Mouse (Mus musculus): ENCODE data around the gene Unc119b. TPM values are rescaled to one million over a fixed set of nuclear protein-coding genes. Genes with fewer than 3 reads are reported as not detected.

The Unc119b gene
- polyA plus RNA-seq, 1 experiment from 2014 or later = 37.2 TPM

GRCm38 (mm10) chr5:115145253-115145968 lies 10.6 kb upstream of the Unc119b start:
- H3K9me3 ChIP-seq = no peaks in the 10 kb centered on the region; the same call in 1 of the 2 replicates
- ATAC-seq (ENCODE audit: low read depth) = no peak
- no peak overlapping the region for H3K4me2 ChIP-seq
- 78% methylated on average over 11 of the region's 11 CpGs for WGBS
- no peaks in the 10 kb centered on the region for H3K4me1 ChIP-seq (replicated peaks)
- no peaks in the 10 kb centered on the region for H3K27me3 ChIP-seq
- no peak overlapping the region for H3K27ac ChIP-seq (replicated peaks)
- H3K4me3 ChIP-seq = no peak overlapping the region
- peaks cover 72% of the 10 kb centered on the region for H3K36me3 ChIP-seq
- no peak overlapping the region for H3K9ac ChIP-seq

GRCm38 (mm10) chr5:115144471-115144870 lies 9.7 kb upstream of the Unc119b start:
- no peak overlapping the region for H3K4me2 ChIP-seq
- H3K9ac ChIP-seq = no peak overlapping the region
- H3K36me3 ChIP-seq = peaks cover 62% of the 10 kb centered on the region
- no peak for ATAC-seq (ENCODE audit: low read depth)
- H3K4me1 ChIP-seq (replicated peaks) = no peaks in the 10 kb centered on the region
- no peaks in the 10 kb centered on the region for H3K27me3 ChIP-seq
- no peak overlapping the region for H3K4me3 ChIP-seq
- H3K27ac ChIP-seq (replicated peaks) = no peak overlapping the region
- H3K9me3 ChIP-seq = no peaks in the 10 kb centered on the region; the same call in 1 of the 2 replicates
- WGBS = 79% methylated on average over 6 of the region's 6 CpGs

GRCm38 (mm10) chr5:115143552-115143951 lies 8.8 kb upstream of the Unc119b start:
- Histone ChIP-seq H3K4me2 (no peak overlapping the region), H3K4me3 (no peak overlapping the region), H3K9me3 (no peaks in the 10 kb centered on the region), H3K36me3 (peaks cover 54% of the 10 kb centered on the region), H3K4me1 (replicated peaks) (no peaks in the 10 kb centered on the region), H3K27me3 (no peaks in the 10 kb centered on the region), H3K27ac (replicated peaks) (no peak overlapping the region), H3K9ac (no peak overlapping the region; the same call in 1 of the 2 replicates)
- WGBS = 85% methylated on average over 10 of the region's 10 CpGs
- no peak for ATAC-seq (ENCODE audit: low read depth)

- no peaks in the 10 kb centered on the region for H3K27me3 ChIP-seq
- H3K4me1 ChIP-seq (replicated peaks) = no peaks in the 10 kb centered on the region
- no peak overlapping the region for H3K9ac ChIP-seq
- H3K27ac ChIP-seq (replicated peaks) = no peak overlapping the region
- no peak for ATAC-seq (ENCODE audit: low read depth)
- no peak overlapping the region for H3K4me2 ChIP-seq
- no peak overlapping the region for H3K4me3 ChIP-seq
- H3K9me3 ChIP-seq = no peaks in the 10 kb centered on the region
- 86% methylated on average over 9 of the region's 9 CpGs for WGBS
- peaks cover 41% of the 10 kb centered on the region for H3K36me3 ChIP-seq
Observed at GRCm38 (mm10) chr5:115142166-115142697, 7.5 kb upstream of the Unc119b start.

GRCm38 (mm10) chr5:115140726-115141125 lies 6.0 kb upstream of the Unc119b start:
- Histone ChIP-seq H3K4me3 (no peak overlapping the region), H3K9me3 (no peaks in the 10 kb centered on the region), H3K27ac (replicated peaks) (no peak overlapping the region), H3K9ac (no peak overlapping the region), H3K4me2 (no peak overlapping the region), H3K27me3 (no peaks in the 10 kb centered on the region), H3K36me3 (peaks cover 26% of the 10 kb centered on the region), H3K4me1 (replicated peaks) (no peaks in the 10 kb centered on the region)
- ATAC-seq (ENCODE audit: low read depth) = no peak
- 77% methylated on average over 3 of the region's 3 CpGs for WGBS

GRCm38 (mm10) chr5:115139124-115139523 lies 4.3 kb upstream of the Unc119b start:
- Histone ChIP-seq H3K9me3 (no peaks in the 10 kb centered on the region), H3K27me3 (no peaks in the 10 kb centered on the region), H3K9ac (no peak overlapping the region), H3K4me1 (replicated peaks) (peaks cover 2% of the 10 kb centered on the region), H3K27ac (replicated peaks) (no peak overlapping the region), H3K4me2 (no peak overlapping the region), H3K4me3 (no peak overlapping the region), H3K36me3 (peaks cover 11% of the 10 kb centered on the region; the same call in 1 of the 2 replicates)
- WGBS = 66% methylated on average over 4 of the region's 4 CpGs
- ATAC-seq (ENCODE audit: low read depth) = no peak

- Histone ChIP-seq H3K27ac (replicated peaks) (no peak overlapping the region), H3K4me2 (peak overlapping the region; percentile 89), H3K4me1 (replicated peaks) (peaks cover 23% of the 10 kb centered on the region), H3K9ac (peak overlapping the region; percentile 94), H3K27me3 (no peaks in the 10 kb centered on the region), H3K4me3 (peak overlapping the region; percentile 88), H3K36me3 (peaks cover 19% of the 10 kb centered on the region), H3K9me3 (no peaks in the 10 kb centered on the region)
- no peak for ATAC-seq (ENCODE audit: low read depth)
- WGBS = 57% methylated on average over 6 of the region's 6 CpGs
Observed at GRCm38 (mm10) chr5:115133358-115134066, 1.3 kb downstream of the Unc119b start.

- peak overlapping the region; percentile 94 for H3K9ac ChIP-seq
- 92% methylated on average over 8 of the region's 8 CpGs for WGBS
- peaks cover 30% of the 10 kb centered on the region for H3K36me3 ChIP-seq
Observed at GRCm38 (mm10) chr5:115132465-115132864, 2.3 kb downstream of the Unc119b start.

GRCm38 (mm10) chr5:115129328-115129727 lies 5.4 kb downstream of the Unc119b start:
- H3K9ac ChIP-seq = no peak overlapping the region
- H3K4me2 ChIP-seq = no peak overlapping the region
- H3K4me1 ChIP-seq (replicated peaks) = peaks cover 33% of the 10 kb centered on the region
- 88% methylated on average over 6 of the region's 6 CpGs for WGBS
- H3K27me3 ChIP-seq = no peaks in the 10 kb centered on the region
- ATAC-seq (ENCODE audit: low read depth) = no peak
- no peak overlapping the region for H3K27ac ChIP-seq (replicated peaks)
- peaks cover 55% of the 10 kb centered on the region for H3K36me3 ChIP-seq
- no peak overlapping the region for H3K4me3 ChIP-seq
- no peaks in the 10 kb centered on the region for H3K9me3 ChIP-seq

More at GRCm38 (mm10) chr5:115132465-115132864, 2.3 kb downstream of the Unc119b start:
- Histone ChIP-seq H3K4me3 (0 out of 2 replicates have a peak overlapping the region, but pooled peaks have one; percentile 88), H3K9me3 (no peaks in the 10 kb centered on the region), H3K4me2 (peak overlapping the region; percentile 89), H3K27ac (replicated peaks) (no peak overlapping the region), H3K27me3 (no peaks in the 10 kb centered on the region), H3K4me1 (replicated peaks) (peaks cover 23% of the 10 kb centered on the region)
- no peak for ATAC-seq (ENCODE audit: low read depth)

DNA sequence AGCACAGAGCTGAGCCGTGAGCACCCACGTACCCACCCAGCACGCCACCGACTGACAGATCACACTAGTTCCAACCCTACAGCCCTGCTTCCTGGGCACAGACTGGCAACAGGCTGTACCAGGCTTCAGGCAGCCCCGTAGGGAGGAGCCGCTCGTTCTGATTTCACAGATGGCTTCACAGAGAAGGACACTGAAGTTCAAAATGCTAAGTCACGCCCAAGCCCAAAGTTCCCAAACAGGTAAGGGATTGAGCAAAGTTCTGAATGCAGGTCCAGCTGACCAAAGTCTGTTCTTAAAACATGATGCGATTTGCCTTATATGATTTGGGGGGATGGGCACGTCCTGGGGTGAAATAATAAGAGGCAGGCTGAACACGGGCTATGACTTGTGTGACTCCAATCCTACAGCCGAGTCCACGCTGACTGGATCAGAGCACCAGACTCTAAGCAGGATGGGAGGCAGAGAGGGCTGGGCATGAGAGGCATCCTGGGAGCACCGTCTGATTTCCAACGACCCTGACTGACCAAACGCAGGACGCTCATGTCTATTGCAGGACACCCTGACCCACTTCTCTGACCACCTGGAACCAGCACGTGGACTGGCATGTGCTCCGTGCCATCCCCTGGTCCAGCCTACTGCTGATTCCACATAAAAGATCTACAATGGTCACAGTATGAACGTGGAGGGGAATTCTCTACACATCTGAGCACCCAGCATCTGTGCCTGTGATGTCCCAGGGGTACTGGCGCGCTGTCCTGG lies 7.2 kb downstream of the Unc119b start:
- Histone ChIP-seq H3K27me3 (no peaks in the 10 kb centered on the region), H3K9ac (no peak overlapping the region), H3K4me3 (no peak overlapping the region), H3K27ac (replicated peaks) (no peak overlapping the region), H3K4me1 (replicated peaks) (peaks cover 16% of the 10 kb centered on the region), H3K9me3 (no peaks in the 10 kb centered on the region), H3K36me3 (peaks cover 69% of the 10 kb centered on the region), H3K4me2 (no peak overlapping the region)
- ATAC-seq (ENCODE audit: low read depth) = no peak
- 93% methylated on average over 22 of the region's 22 CpGs for WGBS

GRCm38 (mm10) chr5:115126578-115127312 lies 8.0 kb downstream of the Unc119b start:
- Histone ChIP-seq H3K9ac (no peak overlapping the region), H3K27me3 (no peaks in the 10 kb centered on the region), H3K4me3 (no peak overlapping the region), H3K4me2 (no peak overlapping the region), H3K4me1 (replicated peaks) (peaks cover 13% of the 10 kb centered on the region), H3K36me3 (peaks cover 70% of the 10 kb centered on the region), H3K9me3 (no peaks in the 10 kb centered on the region), H3K27ac (replicated peaks) (no peak overlapping the region)
- no peak for ATAC-seq (ENCODE audit: low read depth)
- WGBS = 89% methylated on average over 28 of the region's 28 CpGs
